Mouse (Mus musculus) limb, embryonic 14.5 days (tissue): ENCODE results near the gene 5330417C22Rik. TPM values are rescaled to one million over a fixed set of nuclear protein-coding genes. Genes with fewer than 3 reads are reported as not detected.

ENCODE experiments used
- ATAC-seq: fragments of 200-750 bp; cut with Nextera tagmentation; 2 replicates; pipeline ENCODE4 v1.8.0; 2017; ENCODE audit warnings: low read depth, moderate number of reproducible peaks, moderate TSS enrichment; ENCODE audit not compliant: low FRiP score
- DNase-seq: peaks from one replicate; pipeline ENCODE4 v3.0.0-alpha.2; 2015; ENCODE audit warnings: low spot score
- H3K27ac ChIP-seq: fragments of 300-500 bp; sonication (generic); replicated peaks from 2 replicates; pipeline ENCODE4 v1.5.1; 2014; ENCODE audit warnings: low read depth, mild to moderate bottlenecking, low read length, moderate library complexity, mixed read lengths
- H3K27me3 ChIP-seq: fragments of 300-500 bp; sonication (generic); 2 replicates; pipeline ENCODE4 v1.6.1; 2014; ENCODE audit warnings: low read length, mixed read lengths; ENCODE audit not compliant: control insufficient read depth, insufficient read depth
- H3K36me3 ChIP-seq: fragments of 300-500 bp; sonication (generic); 2 replicates; pipeline ENCODE4 v1.6.1; 2014; ENCODE audit warnings: mild to moderate bottlenecking, low read length, moderate library complexity, mixed read lengths; ENCODE audit not compliant: control insufficient read depth, insufficient read depth
- H3K4me1 ChIP-seq: fragments of 300-500 bp; sonication (generic); 2 replicates; pipeline ENCODE4 v1.6.1; 2014; ENCODE audit warnings: antibody characterized with exemption, low read length, mixed read lengths; ENCODE audit not compliant: control insufficient read depth, insufficient read depth
- H3K4me2 ChIP-seq: fragments of 300-500 bp; sonication (generic); replicated peaks from 2 replicates; pipeline ENCODE4 v1.6.1; 2014; ENCODE audit warnings: low read depth, mild to moderate bottlenecking, low read length, moderate library complexity; ENCODE audit not compliant: severe bottlenecking
- H3K4me3 ChIP-seq: fragments of 300-500 bp; sonication (generic); replicated peaks from 2 replicates; pipeline ENCODE4 v1.5.1; 2014; ENCODE audit warnings: low read length
- H3K9ac ChIP-seq: fragments of 300-500 bp; sonication (generic); 2 replicates; pipeline ENCODE4 v1.6.1; 2014; ENCODE audit warnings: mild to moderate bottlenecking, low read depth, low read length, moderate library complexity; ENCODE audit not compliant: severe bottlenecking
- H3K9me3 ChIP-seq: fragments of 300-500 bp; sonication (generic); 2 replicates; pipeline ENCODE4 v1.6.1; 2016; ENCODE audit warnings: low read length; ENCODE audit not compliant: control insufficient read depth
- POLR2A ChIP-seq: fragments of 200-500 bp; IDR thresholded peaks from 2 replicates; pipeline ENCODE4 v1.8.0; 2012; ENCODE audit warnings: inconsistent platforms, mild to moderate bottlenecking, moderate library complexity, borderline replicate concordance; ENCODE audit not compliant: insufficient read depth, insufficient read length; ENCODE audit errors: extremely low read depth
- whole genome bisulfite sequencing: fragments of 180-500 bp; shearing (Covaris S2); extraction: QIAGEN DNeasy Blood & Tissue Kit; methylation state at CpG from one replicate; pipeline ENCODE4 v1.1.7; 2014; 5-methylcytosine and 5-hydroxymethylcytosine counted together
- polyA plus RNA-seq, 2 experiments: library from polyadenylated mRNA; depleted of rRNA in 1 of 2; stranded (reverse) in 1 of 2; unstranded in 1 of 2; fragments of >200 nt; fragmentation: Nextera tagmentation in 1 of 2; extraction: Ambion mirVana in 1 of 2; gene quantifications; 2 replicates each; pipeline versions ENCODE4 v1.2.1 to v1.2.3; 2012 to 2014

The 5330417C22Rik gene
- polyA plus RNA-seq, 2 experiments, result 0.39 to 0.83 TPM

- H3K27ac ChIP-seq, result no peak overlapping the region
- no peak overlapping the region for H3K4me2 ChIP-seq
- H3K9ac ChIP-seq, result no peak overlapping the region
- no peak for ATAC-seq
- no peak for DNase-seq
- H3K27me3 ChIP-seq, result no peaks in the 10 kb centered on the region
- H3K4me1 ChIP-seq, result no peaks in the 10 kb centered on the region
- TF ChIP-seq POLR2A, result no peak
- no peak overlapping the region for H3K4me3 ChIP-seq
- peaks cover 76% of the 10 kb centered on the region for H3K36me3 ChIP-seq
- H3K9me3 ChIP-seq, result no peaks in the 10 kb centered on the region
- WGBS, result 64% methylated on average over 18 of the region's 18 CpGs
Observed at GRCm38 (mm10) chr3:108433188-108433880, 103.0 kb downstream of the 5330417C22Rik start.

DNA sequence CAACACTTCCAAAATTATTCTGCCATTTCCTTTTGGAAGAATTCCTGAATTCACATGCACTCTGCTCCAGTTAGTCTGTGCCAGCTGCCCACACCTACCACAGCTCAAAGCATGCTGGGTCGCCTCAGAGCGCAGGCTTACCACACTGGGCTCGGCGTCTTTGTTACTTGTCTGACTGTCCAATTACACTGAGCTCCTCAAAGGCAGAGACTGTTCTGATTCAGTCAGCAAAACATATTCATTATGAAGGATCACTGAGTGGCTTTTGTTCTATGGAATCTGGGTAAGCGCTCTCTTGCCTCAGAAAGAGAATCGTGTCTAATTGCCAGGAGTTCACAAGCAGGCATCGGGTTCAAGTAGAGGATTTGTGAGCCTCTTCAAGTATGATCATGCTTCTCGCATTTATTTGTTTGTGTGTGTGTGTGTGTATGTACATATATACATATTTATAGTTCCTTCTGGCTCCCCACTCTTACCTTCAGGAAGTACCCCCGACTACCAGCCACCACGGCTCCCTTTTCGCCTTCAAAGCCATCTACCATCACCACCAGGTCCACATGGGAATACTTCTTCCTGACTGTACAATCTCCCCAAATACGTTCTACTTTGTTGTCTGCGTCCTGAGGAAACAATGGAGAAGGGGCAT, 103.7 kb downstream of the 5330417C22Rik start:
- ATAC-seq (no peak), DNase-seq (no peak)
- 90% methylated on average over 13 of the region's 13 CpGs for WGBS
- no peak overlapping the region for H3K4me2 ChIP-seq
- H3K27me3 ChIP-seq, result no peaks in the 10 kb centered on the region
- H3K36me3 ChIP-seq, result peaks cover 83% of the 10 kb centered on the region
- no peaks in the 10 kb centered on the region for H3K4me1 ChIP-seq
- no peak overlapping the region for H3K27ac ChIP-seq
- no peak for TF ChIP-seq POLR2A
- no peaks in the 10 kb centered on the region for H3K9me3 ChIP-seq
- no peak overlapping the region for H3K9ac ChIP-seq
- no peak overlapping the region for H3K4me3 ChIP-seq

DNA sequence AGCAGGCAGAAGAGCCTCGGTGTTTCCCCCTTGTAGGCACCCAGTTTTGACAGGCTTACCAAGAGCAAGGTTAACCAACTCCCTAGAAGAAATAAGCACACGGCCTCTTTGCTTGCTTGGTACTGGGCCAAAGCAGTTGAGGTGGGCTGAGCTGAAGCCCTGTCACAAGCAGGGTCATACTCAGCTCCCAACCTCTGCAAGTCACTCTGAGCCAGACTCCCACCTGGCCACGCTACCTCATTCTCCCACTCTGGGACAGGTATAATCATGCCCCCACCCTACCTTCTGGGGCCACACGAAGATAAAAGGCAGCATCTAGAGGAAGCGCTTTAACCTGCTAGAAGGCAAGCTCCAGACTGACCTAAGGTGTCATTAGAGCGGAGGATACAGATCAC, 110.7 kb downstream of the 5330417C22Rik start:
- WGBS, result 76% methylated on average over 6 of the region's 6 CpGs
- Histone ChIP-seq H3K4me1 (peaks cover 11% of the 10 kb centered on the region), H3K27ac (no peak overlapping the region), H3K36me3 (peaks cover 46% of the 10 kb centered on the region), H3K9ac (no peak overlapping the region), H3K4me3 (no peak overlapping the region), H3K9me3 (no peaks in the 10 kb centered on the region), H3K27me3 (no peaks in the 10 kb centered on the region), H3K4me2 (no peak overlapping the region)
- TF ChIP-seq POLR2A, result no peak
- ATAC-seq (no peak), DNase-seq (no peak)

GRCm38 (mm10) chr3:108424944-108425623, 111.3 kb downstream of the 5330417C22Rik start:
- ATAC-seq, result no peak
- Histone ChIP-seq H3K4me3 (no peak overlapping the region), H3K27me3 (no peaks in the 10 kb centered on the region), H3K27ac (no peak overlapping the region), H3K4me2 (no peak overlapping the region), H3K9me3 (no peaks in the 10 kb centered on the region), H3K36me3 (peaks cover 43% of the 10 kb centered on the region), H3K9ac (no peak overlapping the region), H3K4me1 (peaks cover 11% of the 10 kb centered on the region)
- DNase-seq, result no peak
- WGBS, result 76% methylated on average over 7 of the region's 7 CpGs
- TF ChIP-seq POLR2A, result no peak
